Mouse (Mus musculus): ENCODE measurements around the gene Sf1.

Sf1 gene

GRCm38 (mm10) chr19:6400096-6401086 lies 36.9 kb downstream of the Sf1 start:
- no peak for DNase-seq

DNA sequence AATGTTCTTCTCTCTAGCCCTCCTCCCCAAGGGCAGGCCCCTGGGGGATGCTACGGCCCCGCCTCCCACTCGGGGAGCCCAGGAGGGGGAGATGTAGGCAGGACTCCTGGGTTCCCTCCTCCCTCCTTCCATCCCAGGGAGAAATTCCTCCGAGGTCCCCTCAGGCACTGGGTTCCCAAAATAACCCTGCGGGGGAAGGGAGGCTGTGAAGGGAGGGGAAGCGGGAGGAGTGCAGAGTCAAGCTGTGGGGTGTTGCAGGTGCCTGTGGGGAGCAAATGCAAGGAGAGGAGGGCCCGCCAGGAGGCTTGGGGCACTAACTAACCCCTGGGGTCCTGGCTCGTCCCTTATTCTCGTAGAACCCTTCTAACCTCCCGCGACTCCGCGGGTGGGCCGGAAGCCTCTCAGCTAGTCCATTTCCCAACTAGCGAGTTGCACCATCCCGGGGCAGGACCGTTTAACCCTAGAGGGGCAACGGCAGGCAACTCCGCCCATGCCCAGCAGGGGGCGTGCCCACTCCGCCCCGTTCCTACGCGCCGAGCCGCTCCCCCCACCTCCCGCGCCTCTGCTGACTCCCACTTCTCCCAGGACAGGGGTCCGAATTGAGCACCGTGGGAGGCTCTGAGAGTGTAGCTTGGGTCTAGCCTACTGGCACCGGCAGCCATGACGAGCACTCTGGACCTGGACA lies 37.8 kb downstream of the Sf1 start:
- peak; percentile 67 to 71 for DNase-seq

DNA sequence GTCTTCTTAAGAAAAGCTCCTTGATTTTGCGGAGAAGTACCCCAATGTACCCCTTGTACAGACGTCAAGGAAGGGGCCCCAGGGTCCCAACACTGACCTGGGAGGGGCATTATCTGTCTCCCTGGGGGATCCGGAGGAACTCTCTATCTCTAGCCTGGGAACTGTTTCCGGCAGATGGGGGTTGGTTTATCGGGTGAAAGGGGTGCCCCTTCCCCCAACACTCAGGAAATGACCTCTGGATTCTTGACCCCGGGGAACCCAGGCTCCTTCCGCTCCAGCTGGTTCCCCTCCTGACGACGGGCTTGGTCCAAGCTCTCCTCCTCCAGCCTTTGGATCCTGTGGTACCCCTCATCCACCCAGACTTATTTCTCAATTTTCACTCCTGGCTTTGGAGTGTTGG lies 38.5 kb downstream of the Sf1 start:
- no peak for DNase-seq

DNA sequence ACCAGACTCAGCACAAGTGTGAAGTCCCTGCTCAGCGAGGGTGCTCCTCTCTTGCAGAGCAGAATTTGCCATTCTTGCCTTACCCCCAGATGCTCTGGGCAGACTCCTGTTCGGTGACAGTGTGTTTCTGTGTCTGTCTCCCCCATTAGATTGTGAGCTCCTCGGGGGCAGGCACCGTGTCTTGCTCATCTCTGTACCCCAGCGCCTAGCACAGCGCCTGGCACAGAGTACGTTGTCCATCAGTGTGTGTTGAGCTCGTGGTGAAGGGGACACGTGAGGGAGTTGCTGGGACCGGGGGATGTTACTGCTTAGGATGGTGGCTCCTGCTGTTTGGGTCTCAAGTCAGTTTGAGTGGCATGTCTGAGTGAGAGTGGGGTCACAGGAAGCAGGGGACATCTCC lies 40.4 kb downstream of the Sf1 start:
- DNase-seq = no peak

DNA sequence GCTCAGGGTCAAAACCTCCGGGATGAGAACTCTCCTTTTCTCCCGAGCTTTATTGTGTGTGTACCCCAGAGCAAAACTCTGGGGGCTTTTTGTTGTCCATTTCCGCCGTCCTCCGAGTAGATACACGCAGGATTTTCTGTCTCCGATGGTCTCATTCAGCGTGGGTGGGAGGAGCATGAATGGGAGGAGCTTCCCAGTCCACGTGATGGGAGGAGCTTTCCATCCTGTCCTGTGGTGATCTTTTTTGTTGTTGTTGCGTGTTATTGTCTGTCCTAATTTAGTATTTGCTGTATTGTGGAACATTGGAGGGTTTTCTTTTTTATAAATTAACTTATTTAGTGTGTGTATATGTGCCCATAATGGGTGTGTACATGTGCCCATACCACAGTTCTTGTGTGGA lies 41.9 kb downstream of the Sf1 start:
- no peak for DNase-seq

DNA sequence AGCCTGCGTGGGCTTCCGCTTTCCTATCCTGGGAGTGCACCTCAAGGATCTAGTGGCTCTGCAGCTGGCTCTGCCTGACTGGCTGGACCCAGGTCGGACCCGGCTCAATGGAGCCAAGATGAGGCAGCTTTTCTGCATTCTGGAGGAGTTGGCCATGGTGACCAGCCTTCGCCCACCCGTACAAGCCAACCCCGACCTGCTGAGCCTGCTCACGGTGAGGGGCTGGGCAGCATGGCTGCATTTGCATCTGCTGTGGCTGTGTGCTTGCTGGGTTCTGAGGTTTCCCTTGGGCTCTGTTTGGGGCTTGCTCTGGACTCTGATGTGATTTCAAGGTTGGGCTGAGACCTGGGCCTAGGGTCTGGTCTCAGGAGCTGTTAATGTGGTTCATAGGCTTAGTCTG lies 43.6 kb downstream of the Sf1 start:
- DNase-seq = no peak

DNA sequence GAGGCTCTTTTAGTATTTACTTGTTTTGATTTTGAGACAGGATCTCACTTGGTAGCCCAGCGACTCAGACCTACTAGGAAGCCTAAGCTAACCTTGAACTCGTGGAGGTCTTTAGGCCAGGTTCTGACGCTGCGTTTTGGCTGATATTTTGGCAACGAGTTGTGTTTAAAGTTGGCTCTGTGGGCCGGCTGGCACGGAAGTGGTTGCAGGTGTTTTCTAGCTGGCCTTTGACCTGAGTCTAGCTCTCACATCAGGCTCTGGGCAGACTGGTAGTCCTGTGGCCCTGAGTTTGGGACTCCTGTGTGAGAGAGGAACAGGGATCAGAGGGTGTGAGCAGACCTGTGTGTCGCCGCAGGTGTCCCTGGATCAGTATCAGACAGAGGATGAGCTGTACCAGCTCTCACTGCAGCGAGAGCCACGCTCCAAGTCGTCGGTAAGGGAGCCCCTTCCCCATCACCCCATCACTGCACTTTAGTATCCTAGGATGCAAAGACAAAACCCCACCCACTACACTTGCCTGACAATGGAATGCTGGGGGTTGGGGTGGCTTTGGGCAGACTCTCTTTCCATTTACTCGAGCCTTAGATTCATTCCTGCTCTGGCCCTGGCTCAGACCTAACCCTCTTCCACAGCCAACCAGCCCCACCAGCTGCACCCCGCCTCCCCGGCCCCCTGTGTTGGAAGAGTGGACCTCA lies 44.5 kb downstream of the Sf1 start:
- DNase-seq = no peak

GRCm38 (mm10) chr19:6408749-6409148 lies 45.3 kb downstream of the Sf1 start:
- no peak for DNase-seq

GRCm38 (mm10) chr19:6409176-6409575 lies 45.7 kb downstream of the Sf1 start:
- DNase-seq = no peak

DNA sequence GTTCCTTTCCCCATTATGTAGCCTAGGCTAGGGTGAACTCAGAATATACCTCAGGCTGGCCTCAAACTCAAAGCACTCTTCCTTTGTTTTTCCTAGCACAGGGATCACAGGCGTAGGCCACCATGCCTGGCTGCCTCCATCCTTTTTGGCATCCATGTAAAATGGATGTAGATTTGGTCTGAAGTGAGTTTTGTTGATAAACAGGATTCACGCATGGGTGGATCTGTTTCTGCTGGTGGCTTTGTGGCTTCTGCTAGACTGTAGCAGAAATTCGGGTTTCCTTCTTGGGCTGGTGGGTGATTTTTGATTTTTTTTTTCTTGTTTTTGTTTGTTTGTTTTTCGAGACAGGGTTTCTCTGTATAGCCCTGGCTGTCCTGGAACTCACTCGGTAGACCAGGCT lies 46.4 kb downstream of the Sf1 start:
- DNase-seq = no peak

GRCm38 (mm10) chr19:6412798-6413197 lies 49.3 kb downstream of the Sf1 start:
- no peak for DNase-seq

- DNase-seq = no peak
Measured at GRCm38 (mm10) chr19:6415454-6415853, 52.0 kb downstream of the Sf1 start.

DNA sequence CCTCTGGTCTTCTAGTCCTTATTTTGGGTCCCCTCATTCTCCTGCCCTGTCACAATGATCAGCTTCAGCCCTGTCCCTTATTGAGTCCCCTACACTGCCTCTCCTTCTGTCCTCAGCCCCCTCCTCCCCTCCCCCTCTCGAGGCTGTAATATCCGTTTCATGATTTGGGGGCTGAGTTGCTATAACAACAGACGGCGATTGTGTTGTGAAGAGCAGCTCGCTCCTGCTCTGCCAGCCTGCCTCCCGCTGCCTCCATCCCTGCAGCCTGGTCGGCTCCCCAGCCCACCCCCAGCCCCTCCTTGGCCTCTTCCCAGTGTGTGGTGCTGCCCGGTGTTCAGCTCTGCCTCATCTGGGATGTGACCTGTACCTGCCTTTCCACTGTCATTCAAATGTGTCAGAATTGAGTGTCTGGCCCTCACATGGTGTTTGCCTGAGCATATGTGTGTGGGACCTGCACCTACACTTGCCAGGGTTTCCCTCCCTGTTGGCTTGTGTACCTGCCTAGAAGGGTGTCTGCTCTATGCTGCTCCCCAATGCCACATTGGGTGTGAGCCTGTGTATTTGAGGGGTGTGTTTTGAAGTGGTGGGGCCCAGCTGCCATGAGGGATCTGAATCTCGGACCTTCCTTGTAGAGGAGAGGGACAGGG lies 52.8 kb downstream of the Sf1 start:
- DNase-seq = no peak

GRCm38 (mm10) chr19:6416894-6417761 lies 53.6 kb downstream of the Sf1 start:
- no peak for DNase-seq

- peak; percentile 95 to 97 for DNase-seq
Measured at GRCm38 (mm10) chr19:6418233-6418879, 54.9 kb downstream of the Sf1 start, which contains the start of gene Nrxn2. Gene Nrxn2 (plus strand): TSS chr19:6418731.

GRCm38 (mm10) chr19:6418984-6419692 lies 55.6 kb downstream of the Sf1 start:
- no peak for DNase-seq

GRCm38 (mm10) chr19:6419805-6420310 lies 56.4 kb downstream of the Sf1 start:
- no peak for DNase-seq

DNA sequence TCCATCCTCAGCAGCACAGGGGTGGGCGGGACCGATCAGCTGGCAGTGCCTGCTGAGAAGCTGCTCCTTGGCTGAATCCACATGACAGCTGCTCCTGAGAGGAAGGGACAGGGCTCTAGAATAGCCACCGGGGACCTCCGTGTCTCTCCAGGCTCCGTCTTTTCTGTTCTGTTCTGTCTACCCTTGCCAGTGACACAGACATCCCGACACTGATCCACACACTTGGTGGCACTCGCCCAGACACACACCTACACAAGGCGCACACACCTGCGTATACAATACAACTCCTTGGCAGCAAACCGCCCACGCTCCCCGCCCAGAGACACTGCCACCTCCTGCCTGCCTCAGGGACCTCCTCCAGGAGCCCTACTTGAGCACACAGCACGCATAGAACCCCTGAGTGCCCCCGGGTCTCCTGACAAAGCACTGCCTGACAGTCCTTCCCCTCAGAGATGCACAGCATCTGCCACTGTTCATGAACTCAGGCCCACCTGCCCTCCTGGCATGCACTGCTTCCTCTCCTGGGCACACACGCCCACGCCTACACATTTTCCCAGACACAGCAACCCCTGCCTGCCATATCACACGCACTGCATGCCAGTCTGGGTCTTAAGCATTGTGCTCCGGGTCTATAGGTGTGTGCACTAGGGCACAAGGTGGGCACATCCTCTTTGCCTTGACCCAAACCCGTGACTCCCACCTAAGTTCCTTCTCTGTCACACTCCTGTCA lies 57.2 kb downstream of the Sf1 start:
- peak; percentile 64 to 68 for DNase-seq

- DNase-seq = no peak
Measured at GRCm38 (mm10) chr19:6421211-6421590, 57.7 kb downstream of the Sf1 start.

DNA sequence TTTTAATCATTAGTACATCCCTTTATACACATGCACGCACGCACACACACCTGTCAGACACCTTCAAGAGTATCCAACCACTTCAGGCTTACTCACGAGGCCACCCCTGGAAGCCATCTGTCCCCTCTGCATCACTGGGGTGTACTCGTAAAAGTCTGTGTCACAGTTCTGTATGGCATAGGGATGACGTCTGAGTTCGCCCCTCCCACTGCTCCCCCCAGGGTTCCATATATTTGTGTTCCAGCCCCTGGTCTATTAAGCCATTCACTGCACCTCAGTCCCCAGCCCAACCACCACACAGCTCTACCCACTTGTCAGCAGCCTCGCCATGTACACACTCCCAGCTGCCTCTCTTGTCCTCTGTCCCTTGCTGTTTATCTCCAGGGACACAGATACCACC lies 58.5 kb downstream of the Sf1 start:
- DNase-seq = no peak

Data from cerebellum, postnatal 36 days (tissue).